Mouse (Mus musculus): ENCODE results near the gene Slc28a2.

GRCm38 (mm10) chr2:122407607-122408006 lies 18.7 kb upstream of the Slc28a2 start:
- TF ChIP-seq POLR2A (IDR thresholded peaks at IDR 0.05; ENCODE audit: low read depth, low read length) (no peak), CTCF (IDR thresholded peaks at IDR 0.05; ENCODE audit: extremely low read depth, insufficient read depth, insufficient read length, insufficient replicate concordance) (no peak)

All from spleen, adult 2 months (tissue).